Mouse (Mus musculus) heart, embryonic 15.5 days (tissue): ENCODE data around the gene Fa2h. TPM values are rescaled to one million over a fixed set of nuclear protein-coding genes. Genes with fewer than 3 reads are reported as not detected.

Experiments
- ATAC-seq: fragments of 200-750 bp; cut with Nextera tagmentation; replicated peaks from 2 replicates; pipeline ENCODE4 v1.8.0; 2017; ENCODE audit warnings: low read depth, moderate TSS enrichment; ENCODE audit not compliant: insufficient number of reproducible peaks, insufficient read depth, low FRiP score
- H3K27ac ChIP-seq: fragments of 300-500 bp; sonication (generic); 2 replicates; pipeline ENCODE4 v1.5.1; 2015; ENCODE audit warnings: mild to moderate bottlenecking, inconsistent platforms
- H3K27me3 ChIP-seq: fragments of 300-500 bp; sonication (generic); 2 replicates; pipeline ENCODE4 v1.6.1; 2015; ENCODE audit warnings: inconsistent platforms
- H3K36me3 ChIP-seq: fragments of 300-500 bp; sonication (generic); 2 replicates; pipeline ENCODE4 v1.6.1; 2015; ENCODE audit warnings: mild to moderate bottlenecking, inconsistent platforms
- H3K4me1 ChIP-seq: fragments of 300-500 bp; sonication (generic); replicated peaks from 2 replicates; pipeline ENCODE4 v1.6.1; 2015; ENCODE audit warnings: inconsistent platforms
- H3K4me2 ChIP-seq: fragments of 300-500 bp; sonication (generic); 2 replicates; pipeline ENCODE4 v1.6.1; 2015; ENCODE audit warnings: inconsistent platforms, mild to moderate bottlenecking, moderate library complexity
- H3K4me3 ChIP-seq: fragments of 300-500 bp; sonication (generic); 2 replicates; pipeline ENCODE4 v1.5.1; 2015; ENCODE audit warnings: mild to moderate bottlenecking, inconsistent platforms
- H3K9ac ChIP-seq: fragments of 300-500 bp; sonication (generic); 2 replicates; pipeline ENCODE4 v1.6.1; 2015; ENCODE audit warnings: mild to moderate bottlenecking, inconsistent platforms
- H3K9me3 ChIP-seq: fragments of 300-500 bp; sonication (generic); replicated peaks from 2 replicates; pipeline ENCODE4 v1.6.1; 2016; ENCODE audit warnings: inconsistent platforms
- WGBS: fragments of 180-500 bp; shearing (Covaris S2); methylation state at CpG from one replicate; pipeline ENCODE4 v1.1.7; 2015; ENCODE audit warnings: mixed read lengths; 5-methylcytosine and 5-hydroxymethylcytosine counted together
- polyA plus RNA-seq: library from polyadenylated mRNA; unstranded; fragments of >200 nt; fragmentation: Nextera tagmentation; extraction: Ambion mirVana; gene quantifications from 2 replicates; pipeline ENCODE4 v1.2.1, GENCODE M21; 2015

Fa2h gene
- 0.08 TPM in 1 of 2 replicates, not detected in the other for polyA plus RNA-seq

DNA sequence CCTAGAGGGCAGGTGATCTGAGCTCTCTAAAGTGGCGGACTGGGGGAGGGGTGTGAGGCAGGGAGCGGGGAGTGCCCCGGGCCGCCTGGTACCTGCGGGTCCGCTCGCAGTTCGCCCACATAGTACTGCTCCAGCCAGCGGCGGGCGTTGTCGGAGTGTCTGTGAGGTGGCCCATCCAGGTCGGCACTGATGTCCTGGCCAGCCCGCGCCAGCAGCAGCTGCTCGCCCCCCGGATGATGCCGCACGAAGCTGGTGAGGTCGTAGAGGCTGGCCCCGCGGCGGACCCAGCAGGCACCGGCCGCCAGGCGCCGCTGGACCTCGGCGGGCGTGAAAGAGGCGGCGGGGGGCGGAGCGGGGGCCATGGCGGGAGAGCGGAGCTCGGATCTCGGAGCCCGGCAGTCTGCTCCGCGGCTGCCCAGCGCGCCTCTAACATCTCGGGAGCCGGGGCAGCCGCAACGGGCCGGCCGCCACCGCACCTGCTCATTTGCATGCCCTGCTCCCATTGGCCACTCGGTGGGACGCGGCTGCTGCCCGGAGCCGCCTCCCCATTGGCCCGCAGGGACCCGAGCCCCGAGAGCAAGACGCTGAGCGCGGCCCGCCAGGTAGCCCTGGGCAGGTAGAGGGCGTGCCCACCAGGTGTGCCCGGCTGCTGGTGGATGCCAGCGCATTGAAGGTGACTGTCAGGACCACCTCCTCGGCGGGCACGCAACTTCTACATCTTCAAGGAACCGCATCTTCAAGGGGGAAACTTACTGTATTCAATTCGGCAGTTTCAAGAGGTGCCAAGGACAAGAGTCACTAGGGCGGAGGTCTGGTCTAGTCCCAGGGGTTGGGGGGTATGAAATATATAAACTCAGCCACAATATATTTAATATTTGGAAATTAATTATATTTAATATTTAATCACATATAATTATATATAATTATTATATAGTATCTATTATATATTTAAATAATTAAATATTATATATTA lies at the start of gene Fa2h:
Gene Fa2h, minus strand, starts transcription at position 434 of the 973 bp plus-strand sequence.
- Histone ChIP-seq H3K27me3 (peaks cover 71% of the 10 kb centered on the region), H3K4me2 (peak within 1 kb of the TSS; percentile 95), H3K4me1 (peaks cover 12% of the 10 kb centered on the region), H3K9ac (peak within 1 kb of the TSS; percentile 41), H3K9me3 (no peaks in the 10 kb centered on the region), H3K27ac (no peak within 1 kb of the TSS), H3K36me3 (no peaks in the 10 kb centered on the region), H3K4me3 (peak within 1 kb of the TSS; percentile 53)
- peak; percentile 92 for ATAC-seq
- WGBS: under 1% methylated on average over 70 of the region's 71 CpGs

GRCm38 (mm10) chr8:111439189-111439588 lies 45.6 kb upstream of the Fa2h start:
- H3K9ac ChIP-seq: no peak overlapping the region
- no peaks in the 10 kb centered on the region for H3K9me3 ChIP-seq
- H3K4me2 ChIP-seq: no peak overlapping the region
- H3K27me3 ChIP-seq: no peaks in the 10 kb centered on the region
- no peak overlapping the region for H3K4me3 ChIP-seq
- H3K4me1 ChIP-seq: no peaks in the 10 kb centered on the region
- no peak overlapping the region for H3K27ac ChIP-seq
- H3K36me3 ChIP-seq: no peaks in the 10 kb centered on the region
- no peak for ATAC-seq
- 19% methylated on average over 9 of the region's 9 CpGs for WGBS

DNA sequence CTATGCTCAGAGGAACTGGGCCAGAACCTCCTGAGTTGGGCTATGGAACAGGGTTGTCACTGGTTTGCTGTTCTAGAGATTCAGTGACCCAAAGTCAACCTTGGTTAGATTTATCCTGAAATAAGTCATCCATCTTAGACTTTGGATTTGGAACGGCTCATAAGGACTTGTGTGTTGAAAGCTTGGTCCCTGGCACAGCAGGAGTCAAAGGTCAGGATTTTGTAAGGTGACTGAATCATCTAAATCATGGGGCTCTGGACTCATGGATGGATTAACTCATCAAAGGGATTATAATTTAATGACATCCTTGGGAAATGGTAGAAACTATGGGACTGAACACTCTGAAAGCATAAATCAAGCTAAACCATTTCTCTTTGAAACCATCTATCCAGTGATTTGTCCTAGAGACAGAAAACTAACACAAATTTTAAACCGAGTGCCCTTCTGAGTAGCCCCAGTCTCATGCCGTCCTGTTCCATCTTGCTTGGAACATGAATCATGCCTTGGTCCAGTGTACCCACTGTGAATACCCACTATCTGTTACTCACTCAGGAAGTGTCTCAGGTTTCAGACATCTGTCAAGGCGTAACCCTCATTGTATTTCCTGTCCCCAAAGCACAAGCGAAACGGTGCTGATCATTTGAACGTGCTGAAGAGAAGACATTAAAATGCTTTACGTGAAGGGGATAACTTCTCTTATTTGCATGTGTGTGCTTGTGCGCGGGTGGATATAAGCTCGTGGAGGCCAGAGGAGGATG lies 41.6 kb upstream of the Fa2h start:
- Histone ChIP-seq H3K4me1 (no peaks in the 10 kb centered on the region), H3K9ac (no peak overlapping the region), H3K9me3 (no peaks in the 10 kb centered on the region), H3K27ac (no peak overlapping the region), H3K4me2 (no peak overlapping the region), H3K4me3 (no peak overlapping the region), H3K36me3 (no peaks in the 10 kb centered on the region), H3K27me3 (no peaks in the 10 kb centered on the region)
- WGBS: 66% methylated on average over 11 of the region's 11 CpGs
- no peak for ATAC-seq

DNA sequence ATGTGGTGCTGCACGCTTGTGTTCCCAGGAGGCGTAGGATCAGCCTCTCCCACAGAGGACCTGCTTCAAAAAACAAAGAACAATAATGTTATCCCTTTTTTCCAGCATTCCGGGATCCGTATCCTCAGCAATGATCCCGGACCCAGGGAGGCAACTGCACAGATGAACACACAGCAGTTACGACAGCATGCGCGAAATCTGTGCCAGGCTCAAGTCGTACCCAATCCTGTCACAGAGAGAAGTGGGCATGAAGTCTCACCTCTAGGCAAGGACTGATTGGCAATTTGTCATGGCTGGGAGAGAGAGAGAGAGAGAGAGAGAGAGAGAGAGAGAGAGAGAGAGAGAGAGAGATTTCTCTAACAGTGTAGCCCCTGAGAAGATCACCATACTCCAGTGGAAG lies 31.0 kb upstream of the Fa2h start:
- Histone ChIP-seq H3K36me3 (no peaks in the 10 kb centered on the region), H3K4me3 (no peak overlapping the region), H3K4me2 (no peak overlapping the region), H3K9ac (no peak overlapping the region), H3K9me3 (no peaks in the 10 kb centered on the region), H3K27ac (no peak overlapping the region), H3K4me1 (no peaks in the 10 kb centered on the region), H3K27me3 (no peaks in the 10 kb centered on the region)
- 89% methylated on average over 9 of the region's 9 CpGs for WGBS
- no peak for ATAC-seq

GRCm38 (mm10) chr8:111424181-111424580 lies 30.6 kb upstream of the Fa2h start:
- no peak overlapping the region for H3K9ac ChIP-seq
- 70% methylated on average over 11 of the region's 11 CpGs for WGBS
- no peak overlapping the region for H3K27ac ChIP-seq
- no peaks in the 10 kb centered on the region for H3K36me3 ChIP-seq
- H3K4me1 ChIP-seq: no peaks in the 10 kb centered on the region
- no peaks in the 10 kb centered on the region for H3K27me3 ChIP-seq
- H3K4me2 ChIP-seq: no peak overlapping the region
- no peaks in the 10 kb centered on the region for H3K9me3 ChIP-seq
- no peak for ATAC-seq
- no peak overlapping the region for H3K4me3 ChIP-seq

DNA sequence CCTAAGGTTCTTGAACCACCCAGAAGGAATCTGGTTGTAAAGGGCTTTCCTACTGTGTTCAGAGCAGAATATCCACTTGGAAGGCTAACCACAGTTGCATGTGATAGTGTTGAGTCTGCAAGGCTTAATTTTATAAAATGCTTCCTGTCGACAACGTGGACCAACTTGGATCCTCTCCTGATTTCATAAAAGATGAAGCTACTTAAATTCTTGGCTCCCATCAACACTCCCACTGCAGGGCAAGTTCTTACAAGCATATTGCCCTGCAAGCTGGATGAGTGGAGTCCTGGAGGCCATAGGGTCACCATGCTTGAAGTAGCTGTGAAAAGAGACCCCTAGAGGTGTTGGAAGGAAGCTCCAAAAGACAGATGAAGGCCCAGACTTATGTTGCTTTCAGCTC lies 29.0 kb upstream of the Fa2h start:
- Histone ChIP-seq H3K4me2 (no peak overlapping the region), H3K9me3 (no peaks in the 10 kb centered on the region), H3K4me1 (no peaks in the 10 kb centered on the region), H3K9ac (no peak overlapping the region), H3K36me3 (no peaks in the 10 kb centered on the region), H3K27ac (no peak overlapping the region), H3K27me3 (no peaks in the 10 kb centered on the region), H3K4me3 (no peak overlapping the region)
- ATAC-seq: no peak
- 74% methylated on average over 2 of the region's 2 CpGs for WGBS

DNA sequence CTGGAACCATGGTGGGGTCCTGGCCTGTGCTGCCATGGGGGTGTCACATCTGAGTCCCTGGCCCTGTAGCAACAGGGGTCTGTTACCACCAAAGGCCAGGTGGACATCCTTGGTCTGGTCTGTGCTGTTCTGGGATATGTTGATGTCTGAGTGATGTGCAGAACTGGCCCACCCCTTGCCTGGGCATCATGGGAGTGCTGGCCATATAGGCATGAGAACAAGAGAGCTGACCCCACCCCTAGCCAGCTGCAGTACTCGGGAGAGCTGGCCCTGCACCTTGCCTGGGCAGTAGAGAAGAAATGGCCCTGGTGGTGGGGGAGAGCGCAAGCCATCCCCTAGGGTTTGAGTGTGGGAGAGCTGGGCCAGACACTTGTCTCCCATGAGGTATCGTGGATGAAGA lies 25.5 kb upstream of the Fa2h start:
- Histone ChIP-seq H3K9me3 (no peaks in the 10 kb centered on the region), H3K4me2 (no peak overlapping the region), H3K27me3 (peaks cover 4% of the 10 kb centered on the region; the same call in 1 of the 2 replicates), H3K4me3 (no peak overlapping the region), H3K4me1 (no peaks in the 10 kb centered on the region), H3K9ac (no peak overlapping the region), H3K36me3 (no peaks in the 10 kb centered on the region), H3K27ac (no peak overlapping the region)
- 65% methylated on average over 3 of the region's 3 CpGs for WGBS
- ATAC-seq: no peak

GRCm38 (mm10) chr8:111418601-111419000 lies 25.0 kb upstream of the Fa2h start:
- H3K4me3 ChIP-seq: no peak overlapping the region
- H3K36me3 ChIP-seq: no peaks in the 10 kb centered on the region
- ATAC-seq: no peak
- peaks cover 5% of the 10 kb centered on the region; the same call in 1 of the 2 replicates for H3K27me3 ChIP-seq
- no peaks in the 10 kb centered on the region for H3K9me3 ChIP-seq
- H3K9ac ChIP-seq: no peak overlapping the region
- no peaks in the 10 kb centered on the region for H3K4me1 ChIP-seq
- 27% methylated on average over 9 of the region's 9 CpGs for WGBS
- H3K4me2 ChIP-seq: no peak overlapping the region
- no peak overlapping the region for H3K27ac ChIP-seq

- H3K27ac ChIP-seq: no peak overlapping the region
- peaks cover 5% of the 10 kb centered on the region; the same call in 1 of the 2 replicates for H3K27me3 ChIP-seq
- H3K9ac ChIP-seq: no peak overlapping the region
- WGBS: 79% methylated on average over 10 of the region's 10 CpGs
- no peaks in the 10 kb centered on the region for H3K4me1 ChIP-seq
- no peak for ATAC-seq
- H3K9me3 ChIP-seq: no peaks in the 10 kb centered on the region
- H3K4me3 ChIP-seq: no peak overlapping the region
- H3K36me3 ChIP-seq: no peaks in the 10 kb centered on the region
- no peak overlapping the region for H3K4me2 ChIP-seq
These were observed 23.6 kb upstream of the Fa2h start for GRCm38 (mm10) chr8:111417222-111417621.

- ATAC-seq: no peak
- H3K27ac ChIP-seq: no peak overlapping the region
- H3K4me3 ChIP-seq: no peak overlapping the region
- no peak overlapping the region for H3K4me2 ChIP-seq
- H3K27me3 ChIP-seq: 0 out of 2 replicates have a peak, but pooled peaks cover 10% of the 10 kb centered on the region
- WGBS: 34% methylated on average over 4 of the region's 4 CpGs
- H3K9ac ChIP-seq: no peak overlapping the region
- H3K36me3 ChIP-seq: no peaks in the 10 kb centered on the region
- H3K9me3 ChIP-seq: no peaks in the 10 kb centered on the region
- no peaks in the 10 kb centered on the region for H3K4me1 ChIP-seq
These were observed 9.8 kb upstream of the Fa2h start for GRCm38 (mm10) chr8:111403391-111403790.

DNA sequence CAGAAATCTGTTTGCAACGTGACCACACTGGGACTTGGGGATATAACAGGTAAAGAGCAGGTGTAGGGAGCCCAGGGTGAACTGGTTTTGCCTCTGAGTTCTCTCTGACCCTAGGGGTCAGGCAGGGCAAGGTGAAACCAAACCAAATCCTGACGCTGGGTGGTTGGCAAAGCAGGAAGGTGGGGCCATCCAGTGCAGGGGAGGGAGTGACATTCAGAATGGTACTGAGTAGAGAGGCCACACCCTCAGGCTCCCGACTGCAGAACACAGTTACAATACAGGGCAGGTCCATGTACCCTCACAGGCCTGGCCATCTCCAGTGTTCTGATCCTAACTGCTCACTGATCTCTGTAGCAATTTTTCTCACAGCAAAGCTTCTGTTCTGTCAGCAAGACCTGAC lies 2.4 kb downstream of the Fa2h start:
- Histone ChIP-seq H3K27ac (no peak overlapping the region), H3K9ac (no peak overlapping the region), H3K27me3 (peaks cover 80% of the 10 kb centered on the region), H3K36me3 (no peaks in the 10 kb centered on the region), H3K9me3 (no peaks in the 10 kb centered on the region), H3K4me3 (no peak overlapping the region), H3K4me2 (no peak overlapping the region), H3K4me1 (peaks cover 12% of the 10 kb centered on the region)
- WGBS: 24% methylated on average over 3 of the region's 3 CpGs
- no peak for ATAC-seq
